Mouse (Mus musculus) lung, adult 2 months (tissue): ENCODE data around the gene Mzf1.

Source experiments
- CTCF ChIP-seq: fragments of 200-500 bp; IDR thresholded peaks from 2 replicates; pipeline ENCODE4 v1.5.1; 2011; ENCODE audit warnings: mild to moderate bottlenecking, low read length, control low read depth; ENCODE audit not compliant: insufficient read depth
- POLR2A ChIP-seq: fragments of 200-500 bp; IDR thresholded peaks from 2 replicates; pipeline ENCODE4 v1.6.1; 2011; ENCODE audit warnings: low read depth, mild to moderate bottlenecking, control low read depth, low read length, borderline replicate concordance; ENCODE audit errors: extremely low read depth

DNA sequence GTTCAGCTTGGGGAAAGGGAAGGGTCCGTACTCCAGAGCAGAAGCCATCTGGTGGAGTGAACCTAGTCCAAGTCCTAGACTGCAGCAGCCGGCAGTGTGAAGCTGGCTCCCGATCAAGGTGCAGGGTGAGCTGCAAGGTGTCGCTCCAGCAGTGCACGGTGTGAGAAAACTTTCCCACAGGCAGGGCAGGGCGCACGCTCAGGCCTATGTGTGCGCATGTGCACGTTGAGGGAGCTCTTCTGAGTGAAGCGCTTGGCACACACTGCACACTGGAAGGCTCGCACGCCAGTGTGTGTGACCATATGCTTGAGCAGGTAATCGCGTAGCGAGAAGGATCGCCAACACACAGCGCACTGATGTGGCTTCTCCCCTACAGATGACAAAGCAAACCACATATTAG is 48.6 kb downstream of the Mzf1 start:
- TF ChIP-seq CTCF (no peak), POLR2A (no peak)
